Mouse (Mus musculus): ENCODE data around the gene Bmp10. TPM values are rescaled to one million over a fixed set of nuclear protein-coding genes. Genes with fewer than 3 reads are reported as not detected.

Gene Bmp10
- polyA plus RNA-seq, 1 experiment from 2014 or later, result not detected

DNA sequence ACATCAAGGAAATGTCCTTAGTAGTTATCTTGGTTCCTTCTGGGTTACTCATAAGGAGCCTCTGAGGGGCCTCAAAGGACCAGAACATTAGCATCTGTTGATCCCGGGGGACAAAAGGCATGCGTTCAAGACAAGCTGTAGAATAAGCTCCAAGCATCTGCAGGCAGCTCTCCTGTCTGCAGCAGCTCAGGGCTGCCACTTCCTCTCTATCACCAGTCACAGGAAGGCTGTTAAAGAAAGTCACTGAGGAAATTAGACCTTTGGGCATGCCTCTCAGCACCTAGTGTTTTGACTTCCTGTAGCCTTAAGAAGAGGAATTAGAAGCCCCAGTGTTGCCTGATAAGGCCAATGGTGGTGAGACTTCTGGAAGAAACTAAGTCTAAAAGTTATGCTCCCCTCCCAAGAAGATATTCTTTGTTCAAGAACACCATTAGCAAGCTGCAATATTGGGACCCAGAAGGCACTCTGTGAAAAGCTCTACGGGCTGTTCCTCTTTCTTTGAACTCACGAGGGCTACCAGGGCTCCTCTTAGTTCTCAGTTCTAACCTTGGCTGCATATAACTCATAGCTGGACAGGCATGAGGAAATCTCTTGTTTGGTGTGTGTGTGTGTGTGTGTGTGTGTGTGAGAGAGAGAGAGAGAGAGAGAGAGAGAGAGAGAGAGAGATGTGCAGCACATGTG, 28.8 kb upstream of the Bmp10 start:
- Histone ChIP-seq H3K4me1 (no peaks in the 10 kb centered on the region), H3K9me3 (replicated peaks) (no peaks in the 10 kb centered on the region), H3K27me3 (no peaks in the 10 kb centered on the region), H3K36me3 (no peaks in the 10 kb centered on the region), H3K9ac (no peak overlapping the region), H3K4me2 (replicated peaks) (no peak overlapping the region), H3K27ac (replicated peaks) (no peak overlapping the region), H3K4me3 (replicated peaks) (no peak overlapping the region)
- no peak for ATAC-seq (ENCODE audit: insufficient number of reproducible peaks, low FRiP score, low TSS enrichment, low read depth)
- 50% methylated on average over 4 of the region's 4 CpGs for WGBS

DNA sequence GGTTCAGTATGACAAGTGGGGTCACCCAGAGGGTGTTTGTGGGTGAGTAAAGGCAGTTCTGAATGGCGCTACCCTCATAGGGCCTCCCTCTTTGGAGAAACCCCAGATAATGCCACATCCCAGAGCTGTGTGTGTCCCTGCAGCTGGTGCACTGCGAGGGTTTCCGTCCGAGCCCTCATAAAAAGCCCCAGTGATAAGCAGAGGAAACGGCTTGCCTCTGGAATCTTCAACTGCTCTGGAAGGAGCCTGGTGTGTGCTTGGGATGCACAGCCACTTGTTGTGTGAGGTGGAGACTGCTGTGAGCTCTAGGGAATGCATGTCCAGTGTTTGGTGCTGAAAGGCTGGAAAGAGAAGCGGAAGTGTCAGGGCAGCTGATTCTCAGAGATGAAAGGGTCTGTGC, 27.3 kb upstream of the Bmp10 start:
- no peak for ATAC-seq (ENCODE audit: insufficient number of reproducible peaks, low FRiP score, low TSS enrichment, low read depth)
- Histone ChIP-seq H3K36me3 (no peaks in the 10 kb centered on the region), H3K27ac (replicated peaks) (no peak overlapping the region), H3K4me3 (replicated peaks) (no peak overlapping the region), H3K4me1 (no peaks in the 10 kb centered on the region), H3K27me3 (no peaks in the 10 kb centered on the region), H3K9me3 (replicated peaks) (no peaks in the 10 kb centered on the region), H3K9ac (no peak overlapping the region), H3K4me2 (replicated peaks) (no peak overlapping the region)
- 70% methylated on average over 6 of the region's 6 CpGs for WGBS

DNA sequence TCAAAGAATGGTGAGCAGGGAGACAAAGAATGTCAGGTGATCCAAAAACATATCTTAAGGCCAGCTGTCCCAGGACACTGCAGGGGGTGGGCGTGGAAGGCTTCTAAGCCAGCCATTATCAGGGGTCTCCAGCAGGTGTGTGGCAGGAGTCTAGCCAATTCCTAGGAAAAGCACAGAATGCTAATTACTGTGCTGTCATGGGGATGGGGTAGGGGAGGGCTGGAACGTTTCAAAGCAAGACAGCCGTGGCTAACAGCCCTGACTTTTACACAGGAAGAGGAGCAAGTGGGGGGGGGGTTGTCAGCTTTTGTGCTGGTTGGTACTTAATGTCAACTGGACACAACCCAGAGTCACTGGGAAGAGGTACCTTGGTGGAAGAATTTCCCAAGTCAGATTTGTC, 16.8 kb upstream of the Bmp10 start:
- Histone ChIP-seq H3K4me1 (no peaks in the 10 kb centered on the region), H3K9me3 (replicated peaks) (no peaks in the 10 kb centered on the region), H3K4me2 (replicated peaks) (no peak overlapping the region), H3K9ac (no peak overlapping the region), H3K27me3 (no peaks in the 10 kb centered on the region), H3K27ac (replicated peaks) (no peak overlapping the region), H3K36me3 (no peaks in the 10 kb centered on the region), H3K4me3 (replicated peaks) (no peak overlapping the region)
- no peak for ATAC-seq (ENCODE audit: insufficient number of reproducible peaks, low FRiP score, low TSS enrichment, low read depth)
- WGBS, result 31% methylated on average over 3 of the region's 3 CpGs

DNA sequence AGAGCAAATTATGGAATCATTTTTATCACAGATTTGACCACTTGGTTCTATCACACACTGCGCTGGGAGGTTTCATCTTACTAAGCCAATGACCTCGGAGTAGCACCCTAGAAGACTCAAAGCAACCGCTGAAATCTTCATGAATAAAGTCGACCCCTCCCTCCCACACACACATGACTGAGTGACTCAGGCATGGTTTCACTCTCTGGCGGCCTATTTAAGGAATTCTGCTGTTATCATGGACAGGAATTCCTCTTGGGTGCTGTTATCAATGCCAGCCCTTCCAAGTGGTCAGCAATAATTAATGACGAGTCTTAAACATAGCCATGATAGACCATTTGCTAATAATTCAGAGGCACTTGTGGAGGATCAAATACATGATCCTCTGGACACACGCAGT, 6.5 kb upstream of the Bmp10 start:
- WGBS, result 77% methylated on average over 7 of the region's 7 CpGs

GRCm38 (mm10) chr6:87424037-87424816, 4.6 kb upstream of the Bmp10 start:
- H3K27me3 ChIP-seq, result no peaks in the 10 kb centered on the region
- H3K4me1 ChIP-seq, result no peaks in the 10 kb centered on the region
- no peak overlapping the region for H3K9ac ChIP-seq
- 63% methylated on average over 19 of the region's 19 CpGs for WGBS
- no peaks in the 10 kb centered on the region for H3K9me3 ChIP-seq (replicated peaks)
- no peak for ATAC-seq (ENCODE audit: insufficient number of reproducible peaks, low FRiP score, low TSS enrichment, low read depth)
- no peaks in the 10 kb centered on the region for H3K36me3 ChIP-seq
- H3K4me2 ChIP-seq (replicated peaks), result no peak overlapping the region
- H3K4me3 ChIP-seq (replicated peaks), result no peak overlapping the region
- H3K27ac ChIP-seq (replicated peaks), result no peak overlapping the region

More for the DNA sequence above, 6.5 kb upstream of the Bmp10 start:
- no peak overlapping the region for H3K9ac ChIP-seq
- H3K9me3 ChIP-seq (replicated peaks), result no peaks in the 10 kb centered on the region
- no peak overlapping the region for H3K27ac ChIP-seq (replicated peaks)
- H3K36me3 ChIP-seq, result no peaks in the 10 kb centered on the region
- no peak overlapping the region for H3K4me2 ChIP-seq (replicated peaks)
- H3K27me3 ChIP-seq, result no peaks in the 10 kb centered on the region
- ATAC-seq (ENCODE audit: insufficient number of reproducible peaks, low FRiP score, low TSS enrichment, low read depth), result no peak
- no peaks in the 10 kb centered on the region for H3K4me1 ChIP-seq
- H3K4me3 ChIP-seq (replicated peaks), result no peak overlapping the region

DNA sequence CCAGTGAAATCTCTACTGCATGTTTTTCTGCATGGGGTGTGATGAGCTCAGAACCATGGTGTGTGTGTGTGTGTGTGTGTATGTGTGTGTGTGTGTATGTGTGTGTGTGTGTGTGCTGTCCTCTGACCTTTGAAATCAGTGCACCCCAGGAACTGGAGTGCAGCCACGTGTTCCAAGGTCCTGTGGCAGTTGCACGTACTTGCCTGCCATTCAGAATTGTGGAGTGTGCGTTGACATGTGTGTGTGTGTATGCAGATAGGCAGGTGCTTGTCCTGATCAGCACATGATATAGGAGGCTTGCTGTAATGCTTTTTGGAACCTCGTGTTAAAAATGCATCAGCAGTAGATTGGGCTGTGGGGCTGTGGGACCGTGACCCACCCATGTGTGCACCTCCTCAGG, 1.8 kb upstream of the Bmp10 start:
- Histone ChIP-seq H3K27ac (replicated peaks) (no peak overlapping the region), H3K4me2 (replicated peaks) (no peak overlapping the region), H3K9ac (no peak overlapping the region), H3K27me3 (no peaks in the 10 kb centered on the region), H3K4me1 (no peaks in the 10 kb centered on the region), H3K9me3 (replicated peaks) (no peaks in the 10 kb centered on the region), H3K36me3 (no peaks in the 10 kb centered on the region), H3K4me3 (replicated peaks) (no peak overlapping the region)
- no peak for ATAC-seq (ENCODE audit: insufficient number of reproducible peaks, low FRiP score, low TSS enrichment, low read depth)
- 71% methylated on average over 5 of the region's 5 CpGs for WGBS

DNA sequence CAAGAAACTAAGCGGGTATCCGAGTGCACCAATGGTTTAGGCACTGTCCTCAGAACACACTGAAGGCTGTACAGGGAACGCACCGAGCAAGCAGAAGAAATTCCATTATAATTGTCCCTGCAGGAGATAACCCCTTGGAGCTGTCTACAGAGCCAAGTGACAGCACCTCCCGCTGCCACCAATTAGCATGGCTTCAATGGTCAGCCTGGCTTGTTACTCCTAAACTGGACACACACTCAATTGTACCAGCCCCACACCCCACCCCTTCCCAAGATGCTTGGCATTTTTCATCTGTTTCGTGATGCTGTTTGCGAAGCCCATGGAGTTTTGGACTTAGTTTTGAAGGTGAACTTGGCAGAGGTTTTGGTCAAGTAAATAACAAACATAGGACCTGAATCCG, 1.2 kb upstream of the Bmp10 start:
- H3K9me3 ChIP-seq (replicated peaks), result no peaks in the 10 kb centered on the region
- H3K27ac ChIP-seq (replicated peaks), result no peak overlapping the region
- H3K27me3 ChIP-seq, result no peaks in the 10 kb centered on the region
- no peak overlapping the region for H3K4me2 ChIP-seq (replicated peaks)
- no peaks in the 10 kb centered on the region for H3K4me1 ChIP-seq
- 61% methylated on average over 8 of the region's 8 CpGs for WGBS
- ATAC-seq (ENCODE audit: insufficient number of reproducible peaks, low FRiP score, low TSS enrichment, low read depth), result no peak
- H3K9ac ChIP-seq, result no peak overlapping the region
- H3K4me3 ChIP-seq (replicated peaks), result no peak overlapping the region
- no peaks in the 10 kb centered on the region for H3K36me3 ChIP-seq

- Histone ChIP-seq H3K9ac (no peak overlapping the region), H3K4me2 (replicated peaks) (no peak overlapping the region), H3K9me3 (replicated peaks) (no peaks in the 10 kb centered on the region), H3K27ac (replicated peaks) (no peak overlapping the region), H3K4me3 (replicated peaks) (no peak overlapping the region), H3K27me3 (no peaks in the 10 kb centered on the region), H3K36me3 (no peaks in the 10 kb centered on the region), H3K4me1 (no peaks in the 10 kb centered on the region)
- 79% methylated on average over 3 of the region's 3 CpGs for WGBS
- ATAC-seq (ENCODE audit: insufficient number of reproducible peaks, low FRiP score, low TSS enrichment, low read depth), result no peak
These were observed 7.0 kb downstream of the Bmp10 start for GRCm38 (mm10) chr6:87435791-87436190.

- 79% methylated on average over 8 of the region's 8 CpGs for WGBS
- H3K4me2 ChIP-seq (replicated peaks), result no peak overlapping the region
- no peak for ATAC-seq (ENCODE audit: insufficient number of reproducible peaks, low FRiP score, low TSS enrichment, low read depth)
- no peaks in the 10 kb centered on the region for H3K27me3 ChIP-seq
- no peak overlapping the region for H3K9ac ChIP-seq
- H3K4me1 ChIP-seq, result no peaks in the 10 kb centered on the region
- no peak overlapping the region for H3K27ac ChIP-seq (replicated peaks)
- H3K36me3 ChIP-seq, result no peaks in the 10 kb centered on the region
- no peaks in the 10 kb centered on the region for H3K9me3 ChIP-seq (replicated peaks)
- H3K4me3 ChIP-seq (replicated peaks), result no peak overlapping the region
These were observed 8.0 kb downstream of the Bmp10 start for GRCm38 (mm10) chr6:87436745-87437144.

DNA sequence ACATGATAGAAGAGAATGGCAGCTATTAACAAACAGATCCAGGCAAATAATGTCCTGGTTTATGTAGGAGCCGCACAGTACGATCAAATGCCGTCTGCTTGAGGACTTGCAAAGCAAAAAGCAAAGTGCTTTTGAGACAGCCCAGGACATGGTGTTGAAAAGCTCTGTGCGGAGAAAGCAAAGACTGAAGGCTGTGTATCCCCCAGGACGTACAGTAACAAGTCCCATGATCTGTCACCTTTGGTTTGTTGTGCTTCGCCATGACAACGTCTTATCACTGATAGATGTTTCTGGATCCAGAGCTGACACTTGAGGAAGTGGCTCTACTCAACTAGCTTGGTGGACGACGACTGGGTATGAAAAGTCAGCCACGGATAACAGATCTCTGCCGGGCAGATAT, 14.5 kb downstream of the Bmp10 start:
- no peaks in the 10 kb centered on the region for H3K36me3 ChIP-seq
- no peak overlapping the region for H3K27ac ChIP-seq (replicated peaks)
- WGBS, result 86% methylated on average over 11 of the region's 11 CpGs
- H3K4me3 ChIP-seq (replicated peaks), result no peak overlapping the region
- no peak overlapping the region for H3K9ac ChIP-seq
- no peak overlapping the region for H3K4me2 ChIP-seq (replicated peaks)
- H3K9me3 ChIP-seq (replicated peaks), result no peaks in the 10 kb centered on the region
- H3K27me3 ChIP-seq, result no peaks in the 10 kb centered on the region
- no peaks in the 10 kb centered on the region for H3K4me1 ChIP-seq
- ATAC-seq (ENCODE audit: insufficient number of reproducible peaks, low FRiP score, low TSS enrichment, low read depth), result no peak

DNA sequence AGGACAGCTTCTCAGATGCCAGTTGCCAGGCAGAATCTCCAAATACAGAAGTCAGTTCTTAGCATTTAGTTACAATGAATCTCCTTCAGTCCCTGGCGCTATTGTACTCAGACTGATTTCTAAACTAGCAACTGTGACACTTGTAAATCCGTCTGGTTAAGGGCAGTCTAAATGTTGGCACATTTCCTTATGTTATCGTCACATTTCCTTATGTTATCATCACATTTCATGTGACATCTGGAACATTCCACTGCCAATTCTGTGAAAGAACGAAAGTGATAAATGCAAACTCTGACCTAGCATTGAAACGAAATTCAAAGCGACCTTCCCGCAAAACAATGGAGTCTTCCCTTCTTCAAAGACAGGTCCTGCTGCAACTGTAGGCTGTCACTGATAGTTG, 16.4 kb downstream of the Bmp10 start:
- no peak for ATAC-seq (ENCODE audit: insufficient number of reproducible peaks, low FRiP score, low TSS enrichment, low read depth)
- WGBS, result 80% methylated on average over 7 of the region's 7 CpGs

GRCm38 (mm10) chr6:87447217-87447616, 18.4 kb downstream of the Bmp10 start:
- no peak overlapping the region for H3K9ac ChIP-seq
- no peak overlapping the region for H3K27ac ChIP-seq (replicated peaks)
- WGBS, result 84% methylated on average over 4 of the region's 4 CpGs
- ATAC-seq (ENCODE audit: insufficient number of reproducible peaks, low FRiP score, low TSS enrichment, low read depth), result no peak
- no peaks in the 10 kb centered on the region for H3K36me3 ChIP-seq
- no peak overlapping the region for H3K4me2 ChIP-seq (replicated peaks)
- no peaks in the 10 kb centered on the region for H3K4me1 ChIP-seq
- H3K4me3 ChIP-seq (replicated peaks), result no peak overlapping the region
- no peaks in the 10 kb centered on the region for H3K27me3 ChIP-seq
- H3K9me3 ChIP-seq (replicated peaks), result no peaks in the 10 kb centered on the region

More for the DNA sequence above, 16.4 kb downstream of the Bmp10 start:
- Histone ChIP-seq H3K4me2 (replicated peaks) (no peak overlapping the region), H3K36me3 (no peaks in the 10 kb centered on the region), H3K4me3 (replicated peaks) (no peak overlapping the region), H3K9ac (no peak overlapping the region), H3K27me3 (no peaks in the 10 kb centered on the region), H3K4me1 (no peaks in the 10 kb centered on the region), H3K9me3 (replicated peaks) (no peaks in the 10 kb centered on the region), H3K27ac (replicated peaks) (no peak overlapping the region)

Data from embryonic facial prominence, embryonic 15.5 days (tissue).